Mouse (Mus musculus) erythroblast, embryonic 14.5 days (primary cell): ENCODE results near the gene Serpinb9. TPM values are rescaled to one million over a fixed set of nuclear protein-coding genes. Genes with fewer than 3 reads are reported as not detected.

Source experiments
- H3K27me3 ChIP-seq: 2 replicates; pipeline ENCODE4 v1.6.1; 2012; ENCODE audit warnings: inconsistent platforms; ENCODE audit not compliant: control insufficient read depth
- H3K36me3 ChIP-seq: 2 replicates; pipeline ENCODE4 v1.6.1; 2012; ENCODE audit warnings: mild to moderate bottlenecking, inconsistent platforms; ENCODE audit not compliant: control insufficient read depth
- H3K4me1 ChIP-seq: 2 replicates; pipeline ENCODE4 v1.6.1; 2012; ENCODE audit warnings: inconsistent platforms; ENCODE audit not compliant: control insufficient read depth
- H3K4me3 ChIP-seq: replicated peaks from 2 replicates; pipeline ENCODE3; 2012; ENCODE audit warnings: moderate library complexity, mild to moderate bottlenecking, inconsistent platforms
- H3K9me3 ChIP-seq: 2 replicates; pipeline ENCODE4 v1.6.1; 2012; ENCODE audit warnings: low read length, inconsistent platforms, mixed read lengths; ENCODE audit not compliant: control insufficient read depth
- GATA1 ChIP-seq: IDR thresholded peaks from 2 replicates; pipeline ENCODE4 v1.6.1; 2012; ENCODE audit warnings: low read length, inconsistent platforms, mixed read lengths
- TAL1 ChIP-seq: IDR thresholded peaks from 3 replicates; pipeline ENCODE4 v1.6.1; 2012; ENCODE audit warnings: low read length, inconsistent platforms, mixed read lengths
- polyA plus RNA-seq: library from polyadenylated mRNA; stranded (reverse); fragments of >175 nt; gene quantifications from 2 replicates; pipeline ENCODE4 v1.2.3, GENCODE M21; 2012

The Serpinb9 gene
- polyA plus RNA-seq, 1 experiment: 0.01 TPM

DNA sequence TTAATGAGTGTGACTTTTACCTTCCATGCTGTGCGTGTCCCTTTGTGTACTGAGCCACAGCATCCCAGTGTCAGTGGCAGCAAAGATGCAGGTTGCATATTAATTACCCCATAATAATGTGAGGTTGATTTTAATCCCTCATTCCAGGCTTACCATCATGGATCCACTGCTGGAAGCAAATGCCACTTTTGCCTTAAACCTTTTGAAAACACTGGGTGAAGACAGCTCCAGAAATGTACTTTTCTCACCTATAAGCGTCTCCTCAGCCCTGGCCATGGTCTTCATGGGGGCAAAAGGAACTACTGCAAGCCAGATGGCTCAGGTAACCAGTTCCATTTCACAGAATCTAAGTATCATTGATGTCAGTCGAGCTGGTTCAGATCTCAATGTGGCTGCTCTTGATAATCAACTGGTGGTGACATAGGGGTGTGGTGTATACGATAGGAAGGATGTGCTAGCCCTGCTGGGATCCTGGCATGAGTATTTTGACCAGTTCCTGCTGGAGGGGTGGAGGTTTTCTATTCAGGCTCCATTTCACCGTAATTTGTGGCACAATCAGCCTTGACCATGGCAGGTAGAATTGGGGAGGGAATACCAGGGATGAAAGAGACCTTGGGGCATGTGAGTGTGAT lies 34.6 kb upstream of the Serpinb9 start:
- peak overlapping the region; percentile 65 for H3K4me3 ChIP-seq

DNA sequence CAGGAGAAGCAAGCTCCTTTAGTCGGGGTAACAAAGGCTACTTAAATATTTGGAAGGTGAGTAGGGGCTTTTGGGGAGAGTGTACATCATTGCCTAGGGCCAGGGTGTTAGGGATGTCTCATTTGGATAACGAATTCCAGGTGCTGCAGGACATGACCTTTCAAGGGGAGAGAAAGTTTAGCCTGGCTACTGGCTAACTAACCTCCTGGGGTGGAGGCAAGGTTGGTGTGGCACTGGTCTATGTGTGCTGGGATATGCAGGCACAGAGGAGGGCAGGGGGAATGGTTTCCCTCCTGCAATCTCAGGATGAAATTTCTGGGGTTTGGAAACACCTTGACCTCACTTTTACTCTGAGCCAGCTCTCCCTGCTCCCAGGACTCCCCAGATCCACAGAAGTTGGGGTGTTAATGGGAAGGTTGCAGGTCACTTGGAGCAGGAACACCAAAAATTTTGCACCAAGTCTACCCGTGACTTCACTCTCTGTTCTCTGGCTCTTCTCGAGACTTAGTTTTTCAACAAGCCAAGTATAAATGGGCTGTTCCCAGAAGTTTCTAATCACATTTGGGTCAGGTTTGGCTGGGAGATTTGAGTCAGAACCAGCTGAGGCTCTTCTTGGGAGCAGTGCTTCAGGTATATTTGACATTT lies 33.9 kb upstream of the Serpinb9 start:
- peaks cover 84% of the 10 kb centered on the region for H3K4me1 ChIP-seq

More for the DNA sequence above, 34.6 kb upstream of the Serpinb9 start:
- Histone ChIP-seq H3K36me3 (peaks cover 29% of the 10 kb centered on the region), H3K4me1 (peaks cover 83% of the 10 kb centered on the region), H3K27me3 (no peaks in the 10 kb centered on the region), H3K9me3 (peaks cover 3% of the 10 kb centered on the region; the same call in 1 of the 2 replicates)
- peak; percentile 94 for TF ChIP-seq TAL1
- TF ChIP-seq GATA1: peak; percentile 94

GRCm38 (mm10) chr13:32969641-32970040 lies 33.4 kb upstream of the Serpinb9 start:
- peaks cover 38% of the 10 kb centered on the region for H3K36me3 ChIP-seq
- no peaks in the 10 kb centered on the region for H3K27me3 ChIP-seq
- peak overlapping the region; percentile 65 for H3K4me3 ChIP-seq
- TF ChIP-seq GATA1 (no peak), TAL1 (no peak)
- peaks cover 82% of the 10 kb centered on the region for H3K4me1 ChIP-seq
- peaks cover 3% of the 10 kb centered on the region; the same call in 1 of the 2 replicates for H3K9me3 ChIP-seq

More for the DNA sequence above, 33.9 kb upstream of the Serpinb9 start:
- TF ChIP-seq GATA1 (no peak), TAL1 (no peak)
- Histone ChIP-seq H3K36me3 (peaks cover 34% of the 10 kb centered on the region), H3K9me3 (peaks cover 3% of the 10 kb centered on the region; the same call in 1 of the 2 replicates), H3K4me3 (peak overlapping the region; percentile 65), H3K27me3 (no peaks in the 10 kb centered on the region)

- Histone ChIP-seq H3K27me3 (no peaks in the 10 kb centered on the region), H3K9me3 (peaks cover 3% of the 10 kb centered on the region; the same call in 1 of the 2 replicates), H3K36me3 (peaks cover 49% of the 10 kb centered on the region), H3K4me3 (no peak overlapping the region), H3K4me1 (peaks cover 82% of the 10 kb centered on the region)
- TF ChIP-seq GATA1 (no peak), TAL1 (no peak)
Observed at GRCm38 (mm10) chr13:32970776-32971175, 32.3 kb upstream of the Serpinb9 start.

- Histone ChIP-seq H3K27me3 (no peaks in the 10 kb centered on the region), H3K36me3 (peaks cover 83% of the 10 kb centered on the region), H3K4me3 (no peak overlapping the region), H3K4me1 (peaks cover 61% of the 10 kb centered on the region), H3K9me3 (peaks cover 3% of the 10 kb centered on the region; the same call in 1 of the 2 replicates)
- TF ChIP-seq TAL1 (no peak), GATA1 (no peak)
Observed at GRCm38 (mm10) chr13:32974268-32974667, 28.8 kb upstream of the Serpinb9 start.

GRCm38 (mm10) chr13:32974889-32975460 lies 28.1 kb upstream of the Serpinb9 start:
- no peaks in the 10 kb centered on the region for H3K27me3 ChIP-seq
- H3K4me1 ChIP-seq: peaks cover 54% of the 10 kb centered on the region
- H3K36me3 ChIP-seq: peaks cover 83% of the 10 kb centered on the region
- H3K9me3 ChIP-seq: peaks cover 3% of the 10 kb centered on the region; the same call in 1 of the 2 replicates
- no peak overlapping the region for H3K4me3 ChIP-seq
- TF ChIP-seq GATA1 (no peak), TAL1 (no peak)

GRCm38 (mm10) chr13:32975710-32976109 lies 27.3 kb upstream of the Serpinb9 start:
- TF ChIP-seq GATA1 (no peak), TAL1 (no peak)
- peaks cover 76% of the 10 kb centered on the region for H3K36me3 ChIP-seq
- peaks cover 48% of the 10 kb centered on the region for H3K4me1 ChIP-seq
- H3K4me3 ChIP-seq: no peak overlapping the region
- no peaks in the 10 kb centered on the region for H3K9me3 ChIP-seq
- no peaks in the 10 kb centered on the region for H3K27me3 ChIP-seq

DNA sequence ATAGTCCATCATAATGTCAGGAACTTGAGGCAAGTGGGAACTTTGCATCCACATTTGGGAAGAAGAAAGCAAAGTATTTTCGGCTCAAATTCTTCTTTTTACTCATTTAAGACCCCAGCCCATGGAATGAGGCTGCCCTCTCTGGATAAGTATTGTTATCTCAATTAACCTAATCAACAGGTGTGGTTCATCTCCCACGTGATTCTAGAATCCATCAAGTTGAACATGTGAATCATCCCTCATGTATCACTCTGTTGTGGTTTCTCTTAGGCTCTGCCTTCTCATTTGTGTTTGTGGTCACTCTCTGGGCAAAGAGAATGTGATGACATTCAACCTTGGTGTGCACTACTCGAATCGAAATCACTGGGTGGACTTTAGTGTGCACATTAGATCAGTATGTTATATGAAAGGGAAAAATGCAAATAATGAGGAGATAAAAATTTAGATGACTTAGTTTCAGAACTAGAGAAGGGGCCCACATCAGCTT lies 20.5 kb upstream of the Serpinb9 start:
- Histone ChIP-seq H3K4me1 (peaks cover 38% of the 10 kb centered on the region), H3K9me3 (no peaks in the 10 kb centered on the region), H3K27me3 (no peaks in the 10 kb centered on the region), H3K4me3 (no peak overlapping the region), H3K36me3 (peaks cover 19% of the 10 kb centered on the region)
- TF ChIP-seq GATA1 (no peak), TAL1 (no peak)

DNA sequence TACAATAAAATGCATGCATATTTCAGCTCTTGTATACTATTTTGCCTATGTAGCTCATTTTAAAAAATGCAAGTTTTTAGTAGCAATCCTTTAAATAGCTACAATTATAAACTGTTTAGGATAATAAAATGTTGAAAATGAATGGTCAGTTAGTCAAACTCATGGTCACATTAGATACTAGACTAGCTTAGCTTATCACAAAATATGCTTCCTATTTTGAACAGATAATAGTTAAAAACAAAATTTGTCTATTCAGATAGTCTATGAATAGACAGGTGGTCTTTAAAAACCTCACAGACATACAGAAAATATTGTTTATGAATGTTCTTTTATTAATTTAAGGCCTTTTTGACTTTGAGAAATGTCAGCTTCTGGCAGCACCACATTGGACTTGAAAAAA lies 16.8 kb upstream of the Serpinb9 start:
- no peaks in the 10 kb centered on the region for H3K36me3 ChIP-seq
- no peak for TF ChIP-seq TAL1
- no peak for TF ChIP-seq GATA1

More for the DNA sequence above, 16.8 kb upstream of the Serpinb9 start:
- no peaks in the 10 kb centered on the region for H3K9me3 ChIP-seq
- no peak overlapping the region for H3K4me3 ChIP-seq
- H3K27me3 ChIP-seq: no peaks in the 10 kb centered on the region
- H3K4me1 ChIP-seq: peaks cover 42% of the 10 kb centered on the region
